Mouse (Mus musculus): Measurements from ENCODE around the gene Nkg7. TPM values are rescaled to one million over a fixed set of nuclear protein-coding genes. Genes with fewer than 3 reads are reported as not detected.

Nkg7 gene
- total RNA-seq, 2 experiments from 2014 or later: not detected

DNA sequence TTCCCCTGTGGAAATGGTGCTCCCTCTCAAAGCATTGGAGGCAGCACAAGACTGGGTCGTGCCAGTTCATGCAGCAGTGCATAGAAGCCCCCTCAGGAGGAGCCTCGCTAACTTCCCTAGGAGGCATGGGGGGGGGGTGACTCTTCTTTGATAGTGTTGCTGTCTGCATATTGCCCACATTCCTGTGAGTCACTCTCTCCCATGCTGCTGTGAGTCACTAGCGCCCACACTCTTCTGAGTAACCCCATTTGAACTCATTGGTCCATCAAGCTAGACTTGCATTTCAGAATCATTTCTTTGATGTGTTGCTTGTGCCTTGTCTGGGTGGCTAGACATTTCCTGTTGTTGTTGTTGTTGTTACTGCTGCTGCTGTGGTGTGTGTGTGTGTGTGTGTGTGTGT, 44.3 kb downstream of the Nkg7 start:
- peak; percentile 62 to 86 for DNase-seq (ENCODE audit: low spot score in 2 of 2)
- intact Hi-C loops (cut with DNase I): no loop called here

DNA sequence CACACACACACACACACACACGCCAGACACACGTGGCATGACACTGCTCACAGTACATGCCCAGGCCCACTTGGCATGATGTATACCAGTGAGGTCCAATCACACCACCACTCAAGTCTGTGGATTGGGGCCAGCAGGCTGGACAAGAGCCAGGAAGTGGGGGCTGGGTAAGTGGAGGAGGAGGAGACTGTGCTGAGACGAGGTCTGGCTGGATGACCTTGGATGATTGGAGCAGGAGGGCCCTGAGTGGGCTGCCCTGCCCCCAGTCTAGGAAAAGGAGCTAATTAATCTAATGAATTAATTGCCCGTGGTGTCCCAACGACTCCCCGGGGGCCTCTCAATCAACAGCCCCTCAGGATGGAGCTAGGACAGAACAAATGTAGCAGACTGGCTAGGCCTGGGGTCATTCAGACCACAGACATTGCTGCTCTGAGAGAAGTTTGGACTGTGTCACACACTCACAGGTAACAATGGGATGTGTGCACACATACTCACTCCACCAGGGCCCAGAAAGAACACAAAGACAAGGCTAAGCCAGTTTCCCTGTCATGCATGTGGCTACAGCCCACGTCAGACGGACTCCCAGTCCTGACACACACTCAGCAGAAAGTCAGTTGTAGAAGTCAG, 45.3 kb downstream of the Nkg7 start:
- intact Hi-C loops (cut with DNase I): no loop called here
- peak; percentile 46 to 63 for DNase-seq (ENCODE audit: low spot score in 2 of 2)

DNA sequence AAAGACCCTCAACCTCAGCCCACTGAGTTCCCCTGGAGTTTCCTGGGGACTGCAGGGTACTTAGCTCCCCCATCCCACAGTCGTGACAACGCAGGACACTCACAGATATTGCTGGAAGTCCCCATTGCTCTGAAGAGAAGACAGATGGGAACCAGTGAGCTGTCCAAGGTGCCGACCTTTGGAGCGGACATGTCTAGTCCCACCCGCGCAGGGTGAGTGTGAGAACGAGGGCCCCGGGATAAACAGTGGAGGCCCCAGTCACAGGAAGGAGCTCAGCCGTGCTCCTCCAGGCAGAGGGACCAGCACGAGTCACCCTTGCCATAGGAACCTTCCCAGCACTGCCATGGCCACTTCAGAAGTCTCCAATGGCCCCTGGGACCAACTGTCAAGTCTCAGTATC, 46.4 kb downstream of the Nkg7 start:
- intact Hi-C loops (cut with DNase I): no loop called here
- no peak for DNase-seq (ENCODE audit: low spot score in 2 of 2)

Small RNA genes within 50 kb of the gene (microRNA-seq; reads per million reads assigned to microRNA genes)
- gene Mir7051: 0.26 to 1.7 reads per million in 2 experiments

Other genes with a start within 250 kb of the Nkg7 start
- gene Zfp715, start 123.8 kb upstream of the Nkg7 start, total RNA-seq (2021): 10 to 100 TPM; 18.9 to 20.6 TPM
- under 1 TPM; 0.44 to 0.59 TPM for gene Siglecf, start 85.7 kb upstream of the Nkg7 start, total RNA-seq (2021)
- gene Siglecg, start 28.9 kb upstream of the Nkg7 start, total RNA-seq (2021): under 1 TPM in 1 of 2 experiments, not detected in 1; 0.42 TPM
- not detected for gene Lim2, start 9.4 kb upstream of the Nkg7 start, total RNA-seq (2021)
- not detected for gene Cldnd2, start 3.7 kb downstream of the Nkg7 start, total RNA-seq (2021)
- gene Etfb, start 7.0 kb downstream of the Nkg7 start, total RNA-seq (2021): 10 to 100 TPM; 51.9 to 52.6 TPM
- gene Gm45233, start 7.1 kb downstream of the Nkg7 start, total RNA-seq (2021): 1 to 10 TPM in 1 of 2 experiments, under 1 TPM in 1; 0.86 to 2.0 TPM
- gene Vsig10l, start 26.1 kb downstream of the Nkg7 start, total RNA-seq (2021): 1 to 10 TPM; 3.3 to 4.6 TPM
- gene Iglon5, start 53.0 kb downstream of the Nkg7 start, total RNA-seq (2021): 10 to 100 TPM; 42.7 to 46.3 TPM
- gene 4931406B18Rik, start 68.9 kb downstream of the Nkg7 start, total RNA-seq (2021): not detected
- 1 to 10 TPM; 5.7 to 6.1 TPM for gene Cd33, start 107.4 kb downstream of the Nkg7 start, total RNA-seq (2021)
- 1 to 10 TPM; 4.9 TPM for gene Zfp658, start 125.2 kb downstream of the Nkg7 start, total RNA-seq (2021)
- gene Zfp719, start 142.5 kb downstream of the Nkg7 start, total RNA-seq (2021): 10 to 100 TPM; 17.6 to 21.3 TPM
- under 1 TPM; 0.17 to 0.20 TPM for gene Zfp819, start 170.1 kb downstream of the Nkg7 start, total RNA-seq (2021)
- gene Ceacam18, start 197.6 kb downstream of the Nkg7 start, total RNA-seq (2021): under 1 TPM in 1 of 2 experiments, not detected in 1; 0.18 TPM
- 1 to 10 TPM; 1.2 to 1.5 TPM for gene Siglece, start 223.1 kb downstream of the Nkg7 start, total RNA-seq (2021)
- gene Ctu1, start 234.9 kb downstream of the Nkg7 start, total RNA-seq (2021): 1 to 10 TPM; 8.2 to 8.9 TPM